Mouse (Mus musculus) R1 (cell line): ENCODE data around the gene Ubtd2.

Experiments used
- DNase-seq: peaks from one replicate; pipeline ENCODE4 v3.0.0-alpha.2; 2018; ENCODE audit warnings: low read depth, low spot score

Gene Ubtd2

GRCm38 (mm10) chr11:32518770-32519169, 63.6 kb downstream of the Ubtd2 start:
- DNase-seq, result no peak

- no peak for DNase-seq
Observed at GRCm38 (mm10) chr11:32519354-32519753, 64.2 kb downstream of the Ubtd2 start.

DNA sequence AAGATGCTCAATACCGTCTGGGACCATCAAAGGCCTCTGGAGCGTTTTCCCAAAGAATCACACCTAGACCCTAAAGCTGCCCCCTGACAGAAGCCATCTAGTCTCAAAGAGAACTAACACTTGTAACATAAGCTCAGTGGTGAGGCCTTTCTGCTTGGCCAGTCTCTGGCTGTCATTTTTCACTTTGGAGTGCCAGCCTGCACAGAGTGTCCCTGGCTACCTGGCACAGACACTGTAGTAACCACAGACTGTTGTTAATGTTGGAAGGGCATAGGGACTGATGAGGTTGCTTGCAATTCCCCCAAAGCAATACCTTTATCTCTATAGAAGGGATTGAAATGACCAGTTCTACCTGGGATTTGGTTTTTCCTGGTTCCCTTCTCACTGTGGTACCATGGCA, 66.1 kb downstream of the Ubtd2 start:
- DNase-seq, result no peak

- no peak for DNase-seq
Observed at GRCm38 (mm10) chr11:32524122-32524920, 69.2 kb downstream of the Ubtd2 start.

GRCm38 (mm10) chr11:32527006-32527405, 71.8 kb downstream of the Ubtd2 start:
- no peak for DNase-seq

GRCm38 (mm10) chr11:32530151-32530550, 75.0 kb downstream of the Ubtd2 start:
- DNase-seq, result no peak

- DNase-seq, result peak; percentile 15
Observed at GRCm38 (mm10) chr11:32531871-32532764, 76.9 kb downstream of the Ubtd2 start, which contains the start of gene Efcab9. Gene Efcab9 (minus strand): TSS chr11:32532081.

DNA sequence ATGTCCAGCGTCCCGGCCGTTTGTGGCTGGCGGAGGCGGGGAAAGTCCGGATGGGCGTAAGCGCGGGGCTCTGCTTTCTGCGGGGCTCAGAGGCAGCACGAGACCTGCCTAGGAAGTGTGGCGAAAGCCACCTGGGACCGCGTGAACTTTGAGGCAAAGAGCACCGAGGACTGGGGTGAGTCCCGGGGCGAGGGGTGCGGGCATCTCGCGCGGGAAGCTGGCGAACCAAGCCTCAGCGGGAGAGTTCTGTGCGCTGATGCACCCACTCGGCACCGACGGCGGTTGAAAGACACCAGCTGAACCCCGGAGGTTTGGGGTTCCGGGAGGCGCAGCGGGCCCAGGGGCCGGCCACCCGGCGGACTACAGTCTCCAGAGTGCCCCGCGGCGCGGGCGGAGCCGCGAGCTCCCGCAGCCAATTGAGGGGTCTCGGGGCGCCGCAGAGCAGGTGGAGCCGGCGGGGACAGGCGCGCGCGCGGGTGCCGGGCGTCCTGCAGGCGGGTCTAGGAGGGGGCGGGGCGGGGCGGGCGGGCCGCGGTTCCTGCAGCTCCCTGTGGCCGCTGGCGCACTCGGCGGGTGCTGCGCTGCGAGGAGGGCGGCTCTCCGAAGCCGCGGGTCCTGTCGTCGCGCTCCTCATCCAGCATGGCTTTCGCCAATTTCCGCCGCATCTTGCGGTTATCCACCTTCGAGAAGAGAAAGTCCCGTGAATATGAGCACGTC, 77.8 kb downstream of the Ubtd2 start, which contains the start of gene Stk10:
Stk10 (plus strand) TSS at position 541 of the 717 bp plus-strand sequence.
- DNase-seq, result peak; percentile 88

DNA sequence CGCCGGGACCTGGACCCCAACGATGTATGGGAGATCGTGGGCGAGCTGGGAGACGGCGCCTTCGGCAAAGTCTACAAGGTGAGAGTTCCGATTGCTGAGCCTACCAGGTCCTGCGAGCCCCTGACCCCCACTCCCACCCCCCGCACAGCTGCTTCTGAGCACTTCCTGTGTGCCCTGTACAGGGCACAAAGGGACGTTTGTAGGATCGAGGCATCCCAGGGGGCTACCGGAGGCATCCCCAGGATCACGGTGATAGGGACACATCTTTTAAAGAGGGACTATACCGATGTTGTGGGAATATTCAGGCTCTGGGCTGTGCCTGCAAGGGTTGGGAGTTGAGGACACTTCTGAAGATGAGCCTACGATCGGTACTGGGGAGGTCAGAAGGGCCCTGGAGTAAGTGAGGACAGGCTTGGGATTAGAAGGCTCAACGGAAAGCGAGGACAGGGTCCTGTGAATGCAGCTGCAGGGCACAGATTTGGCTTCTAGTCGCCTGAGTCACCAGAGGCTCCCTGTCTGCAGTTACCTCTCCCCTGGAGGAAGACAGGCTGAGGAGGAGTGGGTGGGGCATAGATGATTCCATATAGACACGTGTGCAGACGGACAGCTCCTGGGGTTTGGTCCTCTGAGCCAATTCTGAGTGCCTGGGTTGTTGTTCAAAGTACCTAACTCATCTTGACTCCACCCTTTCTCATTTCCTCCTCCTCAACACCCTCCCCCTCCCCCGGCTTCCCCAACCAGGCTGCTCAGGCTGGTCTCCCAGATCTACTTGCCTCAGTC, 78.5 kb downstream of the Ubtd2 start:
- peak; percentile 81 for DNase-seq

DNA sequence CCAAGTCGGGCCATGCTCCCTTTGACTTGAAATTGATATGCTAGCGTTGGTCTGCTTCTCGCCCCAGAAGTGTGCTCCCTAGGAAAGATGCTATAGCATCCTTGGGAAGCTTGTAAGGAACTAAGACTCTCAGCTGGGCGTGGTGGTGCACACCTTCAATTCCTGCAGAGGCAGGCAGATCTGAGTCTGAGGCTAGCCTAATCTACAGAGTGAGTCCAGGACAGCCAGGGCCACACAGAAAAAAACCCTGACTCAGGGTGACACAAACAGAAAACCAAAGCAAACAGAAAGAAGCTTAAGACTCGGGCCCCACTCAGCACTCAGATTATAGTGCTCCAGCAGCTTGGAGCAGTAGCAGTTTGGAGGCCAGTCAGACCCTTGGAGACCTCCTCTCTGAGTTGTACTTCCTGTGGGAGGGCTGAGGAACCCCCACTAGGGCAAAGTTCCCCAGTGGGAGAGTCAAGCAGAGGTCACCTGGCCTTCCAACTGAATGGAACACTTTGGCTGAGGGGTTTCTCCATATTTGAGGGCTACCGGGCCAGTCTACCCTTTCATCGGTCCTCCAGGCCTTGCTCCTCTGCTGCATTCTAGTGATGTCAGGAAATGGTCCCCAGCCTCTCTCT, 79.4 kb downstream of the Ubtd2 start:
- no peak for DNase-seq

GRCm38 (mm10) chr11:32535646-32536045, 80.5 kb downstream of the Ubtd2 start:
- DNase-seq, result no peak

DNA sequence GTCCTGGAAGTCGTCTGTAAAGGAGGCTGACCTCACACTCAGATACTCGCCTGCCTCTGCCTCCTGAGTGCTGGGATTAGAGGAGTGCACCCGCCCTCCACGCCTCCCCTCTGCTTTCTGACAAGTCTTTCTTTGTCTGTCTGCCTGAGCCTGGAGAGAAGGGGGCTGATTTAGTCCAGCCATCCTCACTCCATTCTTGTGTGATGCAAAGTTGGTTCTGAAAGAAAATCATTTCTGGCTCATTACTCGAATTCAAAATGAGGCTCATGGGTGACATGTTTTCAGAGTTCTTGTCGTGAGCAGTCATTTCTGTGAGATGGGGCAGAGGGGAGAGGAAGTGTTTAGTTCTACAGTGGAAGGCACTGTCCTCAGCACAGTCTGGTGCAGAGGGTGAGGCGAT, 81.8 kb downstream of the Ubtd2 start:
- peak; percentile 79 for DNase-seq

- DNase-seq, result no peak
Observed at GRCm38 (mm10) chr11:32538435-32538834, 83.3 kb downstream of the Ubtd2 start.

DNA sequence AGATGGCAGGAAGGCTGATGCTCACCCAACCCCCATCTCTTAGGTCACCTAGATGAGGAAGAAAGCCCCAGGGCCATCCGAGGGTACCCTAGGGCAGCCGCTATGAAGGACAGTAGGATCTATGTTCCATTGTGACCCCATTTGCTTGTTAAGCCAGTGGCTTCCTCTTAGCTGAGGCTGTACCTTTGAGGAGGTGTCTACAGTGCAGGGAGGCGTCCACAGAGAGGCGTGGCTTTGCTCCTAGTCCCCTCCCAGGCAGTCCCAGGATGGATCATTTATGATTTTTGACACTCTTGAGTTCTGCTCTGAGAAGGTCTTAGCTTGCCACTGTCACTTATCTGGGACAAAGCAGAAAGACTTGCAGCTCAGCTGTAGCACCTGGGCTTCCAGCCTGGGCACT, 83.7 kb downstream of the Ubtd2 start:
- no peak for DNase-seq

DNA sequence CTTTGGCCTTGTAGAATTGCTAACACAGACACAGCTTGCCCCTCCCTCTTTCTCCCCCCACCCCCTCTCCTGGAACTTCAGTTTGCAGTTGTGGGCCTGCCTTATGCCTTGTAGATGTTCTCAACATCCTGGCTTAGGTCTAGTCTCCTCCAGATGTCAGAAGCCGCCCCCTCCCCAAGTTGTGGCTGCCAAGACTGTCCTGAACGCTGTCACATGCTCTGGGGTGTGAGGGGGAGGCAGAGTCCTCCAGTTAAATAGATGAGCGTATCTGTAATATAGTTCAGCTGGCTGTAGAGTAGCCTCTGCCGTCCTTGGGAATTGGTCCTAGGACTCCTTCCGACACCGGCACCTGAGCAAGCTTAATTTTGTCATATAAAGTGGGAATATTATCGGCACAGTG, 84.5 kb downstream of the Ubtd2 start:
- DNase-seq, result no peak

GRCm38 (mm10) chr11:32540463-32540862, 85.3 kb downstream of the Ubtd2 start:
- no peak for DNase-seq

DNA sequence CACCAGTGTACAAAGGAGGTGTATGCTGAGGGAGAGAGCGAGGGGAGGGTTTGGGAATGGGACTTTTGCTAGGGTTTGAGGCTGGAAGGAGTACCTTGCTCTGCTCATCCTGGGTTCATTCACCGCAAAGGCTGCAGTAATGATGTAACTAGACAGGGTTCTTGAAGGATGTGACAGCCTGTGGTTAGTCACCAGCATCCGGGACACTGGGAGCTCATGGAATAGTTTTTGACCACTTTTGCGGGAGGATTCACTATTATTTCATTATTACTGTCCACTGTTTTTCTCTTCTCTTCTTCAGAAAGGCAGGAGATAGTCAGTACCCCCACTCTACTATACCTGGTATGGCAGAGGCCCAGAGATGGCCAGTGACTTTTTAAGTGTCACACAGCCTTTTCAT, 87.0 kb downstream of the Ubtd2 start:
- DNase-seq, result no peak

DNA sequence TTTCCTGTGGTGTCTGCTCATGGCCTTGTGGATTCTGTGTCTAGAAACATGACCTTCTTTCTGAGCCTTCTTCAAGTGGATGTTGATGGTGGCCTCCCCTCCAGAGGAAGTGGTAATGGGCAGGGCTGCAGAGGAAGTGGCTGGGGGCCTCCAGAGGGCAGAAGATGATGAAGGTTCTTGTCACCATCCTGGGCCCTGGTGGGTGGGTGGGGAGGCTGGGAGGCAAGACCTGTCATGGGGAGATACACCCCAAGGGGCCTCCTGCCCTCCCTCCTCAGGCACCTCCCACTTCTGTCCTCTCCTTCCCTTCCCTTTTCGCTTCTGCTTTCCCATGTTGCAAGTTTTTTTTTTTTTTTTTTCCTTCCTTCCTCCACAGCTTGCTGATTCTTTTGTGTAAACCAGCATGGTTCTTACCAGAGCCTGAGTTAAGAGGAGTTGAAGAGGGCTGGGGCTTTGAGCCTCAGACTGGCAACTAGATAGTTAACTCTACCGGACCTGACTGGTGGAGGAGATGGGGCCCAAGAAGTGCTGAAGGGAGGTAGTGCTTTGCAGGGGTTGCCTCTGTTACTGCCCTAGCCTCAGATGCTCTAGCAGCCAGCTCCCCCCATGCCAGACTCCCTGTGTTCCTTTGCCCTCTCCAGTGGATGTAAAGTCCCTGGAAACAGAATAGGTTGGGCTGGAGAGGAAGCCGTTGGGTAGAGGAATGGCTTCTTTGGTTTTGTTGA, 87.7 kb downstream of the Ubtd2 start:
- DNase-seq, result no peak

GRCm38 (mm10) chr11:32544041-32544440, 88.9 kb downstream of the Ubtd2 start:
- DNase-seq, result no peak

DNA sequence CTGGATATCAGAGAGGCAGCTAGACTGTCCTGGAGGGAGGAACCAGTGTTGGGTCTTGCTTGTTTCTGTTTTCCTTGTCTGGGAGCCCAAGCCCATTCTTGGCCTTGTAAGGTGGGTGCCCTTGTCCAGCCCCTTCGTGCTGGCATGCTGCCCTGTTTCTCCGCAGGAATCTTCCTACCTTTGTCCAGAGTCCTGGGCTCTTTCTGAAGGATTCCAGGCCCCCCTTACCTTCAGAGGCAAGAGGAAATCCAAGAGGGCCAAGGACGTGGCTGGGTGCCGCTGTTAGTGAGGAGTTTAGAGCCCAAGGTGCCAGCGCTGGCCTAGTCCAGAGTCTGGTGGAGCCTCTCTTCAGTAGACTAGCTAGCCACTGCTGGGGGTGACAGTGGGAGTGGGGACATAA, 89.3 kb downstream of the Ubtd2 start:
- no peak for DNase-seq
